In genomic region chr19:48280273-48280672, GRCm38 (mm10) we compare ENCODE assay signal across 28 mouse cellular contexts.
DNase-seq lines count a peak whose midpoint lies in the region; ATAC-seq lines count a peak whose summit lies in the region.
"Had no signal": no experiment of that assay in that cellular context is flagged by ENCODE, and none has a peak within 500 bp of the region (broad histone marks: within the 10 kb centered on the region; RNA-seq: fewer than 3 reads in every experiment).

No protein-coding gene starts in this region.

- H3K4me3 ChIP-seq in forebrain, embryonic 11.5 days (ENCODE audit: low read depth, low read length), result no peak overlapping the region
- no peak overlapping the region for H3K4me3 ChIP-seq in forebrain, embryonic 15.5 days
- no peak overlapping the region for H3K4me3 ChIP-seq in hindbrain, embryonic 16.5 days (ENCODE audit: low read length)
- no peak overlapping the region for H3K4me3 ChIP-seq in hindbrain, embryonic 12.5 days
- H3K4me3 ChIP-seq in neural tube, embryonic 14.5 days (ENCODE audit: low read depth, low read length), result no peak overlapping the region
- H3K4me3 ChIP-seq: gastrocnemius, adult 2 months; heart, adult 2 months; heart, embryonic 13.5 days; left cerebral cortex, adult 2 months; limb, embryonic 15.5 days; liver, embryonic 13.5 days; stomach, embryonic 15.5 days had no signal

- no peak for ATAC-seq in forebrain, embryonic 11.5 days (replicated peaks; ENCODE audit: low FRiP score)
- ATAC-seq in forebrain, embryonic 15.5 days (replicated peaks), result no peak
- ATAC-seq in hindbrain, embryonic 16.5 days, result peak; percentile 73; the same call in 1 of the 2 replicates
- ATAC-seq in hindbrain, embryonic 12.5 days (ENCODE audit: low FRiP score), result no peak
- peak; percentile 34; the same call in 1 of the 2 replicates for ATAC-seq in neural tube, embryonic 14.5 days (ENCODE audit: low read depth)
- ATAC-seq: inflammation-experienced regulatory T-cells, adult 6 months; Patski had no signal

- H3K9me3 ChIP-seq in forebrain, embryonic 11.5 days (ENCODE audit: control insufficient read depth, low read length), result no peaks in the 10 kb centered on the region
- no peaks in the 10 kb centered on the region for H3K9me3 ChIP-seq in forebrain, embryonic 15.5 days
- H3K9me3 ChIP-seq in hindbrain, embryonic 16.5 days (ENCODE audit: control insufficient read depth, low read length), result no peaks in the 10 kb centered on the region
- no peaks in the 10 kb centered on the region for H3K9me3 ChIP-seq in hindbrain, embryonic 12.5 days (replicated peaks)
- H3K9me3 ChIP-seq in neural tube, embryonic 14.5 days (ENCODE audit: control insufficient read depth, low read length), result no peaks in the 10 kb centered on the region
- H3K9me3 ChIP-seq: heart, embryonic 13.5 days; limb, embryonic 15.5 days; stomach, embryonic 15.5 days had no signal

- H3K27ac ChIP-seq in forebrain, embryonic 11.5 days (ENCODE audit: low read depth, low read length), result no peak overlapping the region
- no peak overlapping the region for H3K27ac ChIP-seq in forebrain, embryonic 15.5 days (replicated peaks)
- no peak overlapping the region for H3K27ac ChIP-seq in hindbrain, embryonic 16.5 days (ENCODE audit: low read depth, low read length)
- H3K27ac ChIP-seq in hindbrain, embryonic 12.5 days, result no peak overlapping the region
- no peak overlapping the region for H3K27ac ChIP-seq in neural tube, embryonic 14.5 days (ENCODE audit: low read depth, low read length)
- H3K27ac ChIP-seq: gastrocnemius, adult 2 months; heart, adult 2 months; heart, embryonic 13.5 days; left cerebral cortex, adult 2 months; limb, embryonic 15.5 days; liver, embryonic 13.5 days; macrophage; stomach, embryonic 15.5 days had no signal

- H3K9ac ChIP-seq in forebrain, embryonic 11.5 days (ENCODE audit: low read length), result no peak overlapping the region
- no peak overlapping the region for H3K9ac ChIP-seq in forebrain, embryonic 15.5 days (replicated peaks)
- no peak overlapping the region for H3K9ac ChIP-seq in hindbrain, embryonic 16.5 days (ENCODE audit: low read depth, low read length)
- no peak overlapping the region for H3K9ac ChIP-seq in hindbrain, embryonic 12.5 days
- H3K9ac ChIP-seq in neural tube, embryonic 14.5 days (replicated peaks; ENCODE audit: low read depth, low read length), result no peak overlapping the region
- H3K9ac ChIP-seq: heart, embryonic 13.5 days; limb, embryonic 15.5 days; liver, embryonic 13.5 days; stomach, embryonic 15.5 days had no signal

- no peaks in the 10 kb centered on the region for H3K27me3 ChIP-seq in forebrain, embryonic 11.5 days (ENCODE audit: control insufficient read depth, insufficient read depth, low read length)
- no peaks in the 10 kb centered on the region for H3K27me3 ChIP-seq in forebrain, embryonic 15.5 days
- H3K27me3 ChIP-seq in hindbrain, embryonic 16.5 days (replicated peaks; ENCODE audit: control insufficient read depth, insufficient read depth, low read length), result no peaks in the 10 kb centered on the region
- no peaks in the 10 kb centered on the region for H3K27me3 ChIP-seq in hindbrain, embryonic 12.5 days
- no peaks in the 10 kb centered on the region for H3K27me3 ChIP-seq in neural tube, embryonic 14.5 days (ENCODE audit: control insufficient read depth, insufficient read depth, low read length)
- H3K27me3 ChIP-seq: heart, embryonic 13.5 days; limb, embryonic 15.5 days; liver, embryonic 13.5 days; stomach, embryonic 15.5 days had no signal

- WGBS in forebrain, embryonic 11.5 days, result 59% methylated on average over 8 of the region's 8 CpGs
- WGBS in forebrain, embryonic 15.5 days, result 37% methylated on average over 8 of the region's 8 CpGs
- WGBS in hindbrain, embryonic 16.5 days, result 47% methylated on average over 8 of the region's 8 CpGs
- WGBS in hindbrain, embryonic 12.5 days, result 60% methylated on average over 8 of the region's 8 CpGs
- 58% methylated on average over 8 of the region's 8 CpGs for WGBS in neural tube, embryonic 14.5 days

- DNase-seq in forebrain, embryonic 11.5 days (ENCODE audit: low spot score), result peak; percentile 29
- no peak for DNase-seq in neural tube, embryonic 10.5 days (ENCODE audit: extremely low spot score, low spot score)
- DNase-seq in lung, adult 18-20 months, result no peak
- DNase-seq: adrenal gland, postnatal 10 days; cerebellum, adult 11-12 months; cerebellum, postnatal 25 days; gastrocnemius, adult 2 months; gastrocnemius, postnatal 36 days; heart, adult 2 months; heart, postnatal 10 days; kidney, adult 11 months; kidney, postnatal 14 days; liver, embryonic 13.5 days; lung, adult 2 months; lung, postnatal 10 days; midbrain, embryonic 14.5 days; right cerebral cortex, postnatal 25 days had no signal

- H3K4me2 ChIP-seq in forebrain, embryonic 11.5 days (ENCODE audit: low read depth, low read length, severe bottlenecking), result no peak overlapping the region
- no peak overlapping the region for H3K4me2 ChIP-seq in forebrain, embryonic 15.5 days (replicated peaks)
- H3K4me2 ChIP-seq in hindbrain, embryonic 16.5 days (ENCODE audit: low read length), result no peak overlapping the region
- no peak overlapping the region for H3K4me2 ChIP-seq in hindbrain, embryonic 12.5 days (replicated peaks)
- no peak overlapping the region for H3K4me2 ChIP-seq in neural tube, embryonic 14.5 days (ENCODE audit: low read depth, low read length)
- H3K4me2 ChIP-seq: heart, embryonic 13.5 days; limb, embryonic 15.5 days; liver, embryonic 13.5 days; stomach, embryonic 15.5 days had no signal

- H3K36me3 ChIP-seq in forebrain, embryonic 11.5 days (ENCODE audit: control insufficient read depth, insufficient read depth, low read length), result no peaks in the 10 kb centered on the region
- no peaks in the 10 kb centered on the region for H3K36me3 ChIP-seq in forebrain, embryonic 15.5 days
- H3K36me3 ChIP-seq in hindbrain, embryonic 16.5 days (ENCODE audit: control insufficient read depth, insufficient read depth, low read length), result no peaks in the 10 kb centered on the region
- H3K36me3 ChIP-seq in hindbrain, embryonic 12.5 days, result no peaks in the 10 kb centered on the region
- H3K36me3 ChIP-seq in neural tube, embryonic 14.5 days (ENCODE audit: control insufficient read depth, insufficient read depth, low read length), result no peaks in the 10 kb centered on the region
- H3K36me3 ChIP-seq: heart, embryonic 13.5 days; limb, embryonic 15.5 days; liver, embryonic 13.5 days; stomach, embryonic 15.5 days had no signal

- 0 out of 2 replicates have a peak, but pooled peaks cover 7% of the 10 kb centered on the region for H3K4me1 ChIP-seq in forebrain, embryonic 11.5 days (replicated peaks; ENCODE audit: control insufficient read depth, insufficient read depth, low read length)
- peaks cover 11% of the 10 kb centered on the region for H3K4me1 ChIP-seq in forebrain, embryonic 15.5 days
- no peaks in the 10 kb centered on the region for H3K4me1 ChIP-seq in hindbrain, embryonic 16.5 days (ENCODE audit: control insufficient read depth, insufficient read depth, low read depth, low read length)
- peaks cover 13% of the 10 kb centered on the region for H3K4me1 ChIP-seq in hindbrain, embryonic 12.5 days
- 0 out of 2 replicates have a peak, but pooled peaks cover 2% of the 10 kb centered on the region for H3K4me1 ChIP-seq in neural tube, embryonic 14.5 days (ENCODE audit: control insufficient read depth, insufficient read depth, low read length)
- H3K4me1 ChIP-seq: limb, embryonic 15.5 days; liver, embryonic 13.5 days; stomach, embryonic 15.5 days had no signal

Comparison
In these comparisons a context has a peak if more than half of its experiments do, and no peak if none do; other contexts are left out.
1. ATAC-seq: peak in hindbrain, embryonic 16.5 days (single experiment) and neural tube, embryonic 14.5 days (single experiment); none in forebrain, embryonic 11.5 days (single experiment), forebrain, embryonic 15.5 days (single experiment) and hindbrain, embryonic 12.5 days (single experiment).